Mouse (Mus musculus) gastrocnemius, adult 2 months (tissue): Measurements from ENCODE around the gene Nlrp4b. TPM values are rescaled to one million over a fixed set of nuclear protein-coding genes. Genes with fewer than 3 reads are reported as not detected.
"Not testable (repeated sequence)": the region's sequence is repeated elsewhere in the genome, so short reads cannot be mapped to it uniquely, and the experiment has no call there.

Source experiments
- DNase-seq: peaks from one replicate; pipeline ENCODE4 v3.0.0; 2022
- H3K27ac ChIP-seq: fragments of 200-600 bp; 2 replicates; pipeline ENCODE4 v1.8.1; 2022; ENCODE audit warnings: mild to moderate bottlenecking
- H3K4me3 ChIP-seq: fragments of 200-600 bp; 2 replicates; pipeline ENCODE4 v1.8.1; 2022; ENCODE audit warnings: mild to moderate bottlenecking, moderate library complexity
- CTCF ChIP-seq: fragments of 200-600 bp; IDR thresholded peaks from 2 replicates; pipeline ENCODE4 v1.8.1; 2022; ENCODE audit warnings: antibody characterized with exemption, mild to moderate bottlenecking, moderate library complexity
- intact Hi-C: fragments of 180-260 bp; cut with DNase I; formaldehyde crosslinking; loops from one replicate; pipeline ENCODE4 v1.15.1; 2025
- long read RNA-seq, 2 experiments: library from polyadenylated mRNA; stranded (forward); transcript quantifications; one replicate each; pipeline ENCODE4 v2.0.0; 2021
- total RNA-seq, 2 experiments: library from RNA; stranded (reverse); gene quantifications; 2 replicates each; pipeline ENCODE4 v1.2.3; 2021

Nlrp4b gene
- not detected for total RNA-seq
- long read RNA-seq, experiment 1, result 0 reads
- long read RNA-seq, experiment 2, result 0 reads

DNA sequence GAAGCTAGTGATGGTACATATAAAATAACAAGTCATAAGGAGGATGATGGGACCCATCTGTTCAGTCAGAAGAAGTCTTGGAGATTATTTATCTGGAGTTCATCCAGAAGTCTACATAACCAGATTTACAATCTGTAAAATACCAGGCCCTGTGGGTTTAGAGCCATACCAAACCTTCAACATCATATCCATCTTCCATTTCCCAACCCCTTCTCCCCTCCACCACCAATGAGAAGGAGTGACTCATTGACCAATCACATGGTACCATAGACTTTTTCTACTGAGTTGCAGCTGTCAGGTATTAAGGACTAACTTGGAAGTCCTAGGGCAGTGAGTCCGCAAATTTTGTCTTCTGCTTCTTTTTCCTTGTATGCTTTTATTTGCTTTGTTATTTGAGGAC is at the start of gene Nlrp4b:
Gene Nlrp4b, plus strand, starts transcription at position 301 of the 400 bp plus-strand sequence.
- DNase-seq, result no peak
- intact Hi-C loops, result no loop called here
- Histone ChIP-seq H3K27ac (no peak within 1 kb of the TSS), H3K4me3 (no peak within 1 kb of the TSS)
- no peak for TF ChIP-seq CTCF

GRCm38 (mm10) chr7:10754264-10754663 is 66.7 kb downstream of the Nlrp4b start, which contains the start of gene Vmn1r71:
Vmn1r71 (minus strand) TSS chr7:10754364.
- intact Hi-C loops, result no loop called here
- Histone ChIP-seq H3K4me3 (no peak within 1 kb of the TSS), H3K27ac (no peak within 1 kb of the TSS)
- TF ChIP-seq CTCF, result no peak
- DNase-seq, result no peak

GRCm38 (mm10) chr7:10757551-10757950 is 70.0 kb downstream of the Nlrp4b start:
- H3K4me3 ChIP-seq, DNase-seq, H3K27ac ChIP-seq, intact Hi-C loops: not testable (repeated sequence)

Other genes starting within 250 kb of the Nlrp4b start
- gene Vmn1r67, start 244.5 kb upstream of the Nlrp4b start, total RNA-seq, result not detected
- gene Zik1, start 192.4 kb upstream of the Nlrp4b start, total RNA-seq, result 1 to 10 TPM; 1.2 to 1.4 TPM
- not detected for gene Vmn1r68, start 129.3 kb upstream of the Nlrp4b start, total RNA-seq
- not detected for gene Vmn1r69, start 74.1 kb upstream of the Nlrp4b start, total RNA-seq
- not detected for gene Vmn1r70, start 56.3 kb upstream of the Nlrp4b start, total RNA-seq
- not detected for gene Vmn1r71, start 66.6 kb downstream of the Nlrp4b start, total RNA-seq
- gene Zscan4b, start 217.3 kb downstream of the Nlrp4b start, total RNA-seq, result not detected